ENCODE assay signal across 33 mouse cellular contexts in the genomic region with DNA sequence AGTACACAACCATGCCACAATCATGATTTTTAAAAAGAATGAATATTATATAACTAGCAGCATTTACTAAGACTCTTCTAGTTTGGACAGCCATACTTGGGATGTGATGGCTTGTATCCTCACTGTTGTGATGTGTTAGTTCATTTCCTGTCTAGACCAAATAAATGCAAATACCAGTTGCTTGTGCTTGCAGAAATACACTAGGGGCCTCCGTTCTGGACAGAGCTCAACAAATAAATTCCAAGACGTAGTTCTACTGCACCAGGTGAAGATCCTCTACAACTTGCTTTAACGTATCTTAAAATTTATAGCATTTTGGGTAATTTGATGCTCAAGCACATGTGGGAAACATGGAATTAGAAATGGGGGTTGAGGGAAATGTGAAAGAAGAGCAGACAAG.
"Had no signal": no experiment of that assay in that cellular context is flagged by ENCODE, and none has a peak within 500 bp of the region (broad histone marks: within the 10 kb centered on the region; RNA-seq: fewer than 3 reads in every experiment).

No protein-coding gene starts in this region.

- H3K36me3 ChIP-seq: heart, embryonic 10.5 days; heart, embryonic 12.5 days; heart, embryonic 13.5 days; heart, embryonic 15.5 days; hindbrain, embryonic 10.5 days; hindbrain, embryonic 12.5 days; intestine, embryonic 15.5 days; kidney, embryonic 15.5 days had no signal

- DNase-seq: heart, postnatal 10 days; heart, postnatal 36 days; heart, postnatal 4 days; kidney, adult 11 months; kidney, adult 18-20 months; kidney, adult 2 months; kidney, adult 8-10 months; kidney, postnatal 10 days; kidney, postnatal 14 days; kidney, postnatal 25 days; kidney, postnatal 36 days; kidney, postnatal 4 days; layer of hippocampus, adult 9-11 months; layer of hippocampus, postnatal 36 days had no signal

- H3K4me1 ChIP-seq: intestine, embryonic 15.5 days had no signal

- H3K4me2 ChIP-seq: heart, embryonic 11.5 days; heart, embryonic 12.5 days; heart, embryonic 13.5 days; heart, embryonic 15.5 days; hindbrain, embryonic 12.5 days; hindbrain, embryonic 13.5 days; hindbrain, embryonic 14.5 days; hindbrain, embryonic 15.5 days; intestine, embryonic 15.5 days; kidney, embryonic 15.5 days had no signal

- H3K4me3 ChIP-seq: heart, embryonic 10.5 days; heart, embryonic 12.5 days; heart, embryonic 13.5 days; heart, embryonic 15.5 days; hindbrain, embryonic 10.5 days; hindbrain, embryonic 12.5 days; hindbrain, embryonic 13.5 days; hindbrain, embryonic 15.5 days; intestine, embryonic 15.5 days; kidney, embryonic 15.5 days; layer of hippocampus, adult 2 months had no signal

- H3K9ac ChIP-seq: heart, embryonic 12.5 days; heart, embryonic 13.5 days; heart, embryonic 15.5 days; hindbrain, embryonic 12.5 days; hindbrain, embryonic 13.5 days; hindbrain, embryonic 14.5 days; hindbrain, embryonic 15.5 days; intestine, embryonic 15.5 days; kidney, embryonic 15.5 days had no signal

- ATAC-seq: hindbrain, embryonic 16.5 days; hindbrain, postnatal 0 days; inflammation-experienced regulatory T-cells, adult 6 months; intestine, embryonic 15.5 days; intestine, embryonic 16.5 days; intestine, postnatal 0 days had no signal

- H3K27me3 ChIP-seq: heart, embryonic 12.5 days; heart, embryonic 13.5 days; heart, embryonic 15.5 days; hindbrain, embryonic 12.5 days; hindbrain, embryonic 13.5 days; hindbrain, embryonic 15.5 days; intestine, embryonic 15.5 days; kidney, embryonic 15.5 days had no signal

- H3K27ac ChIP-seq: heart, embryonic 10.5 days; heart, embryonic 13.5 days; heart, embryonic 15.5 days; hindbrain, embryonic 10.5 days; hindbrain, embryonic 12.5 days; hindbrain, embryonic 13.5 days; hindbrain, embryonic 14.5 days; hindbrain, embryonic 15.5 days; hindbrain, postnatal 0 days; intestine, embryonic 15.5 days; kidney, embryonic 15.5 days; kidney, postnatal 0 days; layer of hippocampus, adult 2 months had no signal

- H3K9me3 ChIP-seq: heart, embryonic 10.5 days; heart, embryonic 12.5 days; heart, embryonic 13.5 days; heart, embryonic 15.5 days; hindbrain, embryonic 10.5 days; hindbrain, embryonic 12.5 days; hindbrain, embryonic 13.5 days; hindbrain, embryonic 15.5 days; intestine, embryonic 15.5 days; kidney, embryonic 15.5 days had no signal
